Mouse (Mus musculus) heart, adult 2 months (tissue): ENCODE measurements at regions not wholly inside any gene's neighbourhood (a gene's known extent, or its start where the extent isn't known, plus 50 kb on each side); places are given as distances from the start of the nearest gene placed in this dataset.

ENCODE experiments used
- DNase-seq, 2 experiments: peaks; one replicate each; pipeline ENCODE4 v3.0.0; 2021
- H3K27ac ChIP-seq: fragments of 200-600 bp; 2 replicates; pipeline ENCODE4 v1.8.1; 2022
- H3K27me3 ChIP-seq: fragments of 200-500 bp; 2 replicates; pipeline ENCODE4 v1.6.1; 2012; ENCODE audit warnings: mild to moderate bottlenecking, low read length, inconsistent platforms, mixed read lengths; ENCODE audit not compliant: control insufficient read depth, insufficient read depth
- H3K36me3 ChIP-seq: fragments of 200-500 bp; 2 replicates; pipeline ENCODE4 v1.6.1; 2012; ENCODE audit warnings: low read length, inconsistent platforms; ENCODE audit not compliant: control insufficient read depth, insufficient read depth
- H3K4me1 ChIP-seq: fragments of 200-500 bp; 2 replicates; pipeline ENCODE4 v1.6.1; 2011; ENCODE audit warnings: low read length; ENCODE audit not compliant: control insufficient read depth, insufficient read depth
- H3K4me3 ChIP-seq: fragments of 200-600 bp; 2 replicates; pipeline ENCODE4 v1.8.1; 2022
- H3K79me2 ChIP-seq: fragments of 200-500 bp; replicated peaks from 2 replicates; pipeline ENCODE4 v1.6.1; 2012; ENCODE audit warnings: mild to moderate bottlenecking, inconsistent platforms, low read length, moderate library complexity, mixed read lengths; ENCODE audit not compliant: control insufficient read depth, insufficient read depth
- H3K9ac ChIP-seq: fragments of 200-500 bp; 2 replicates; pipeline ENCODE4 v1.6.1; 2012; ENCODE audit warnings: low read depth, mild to moderate bottlenecking, control low read depth, inconsistent platforms, low read length, mixed read lengths
- CTCF ChIP-seq: fragments of 200-600 bp; IDR thresholded peaks from 2 replicates; pipeline ENCODE4 v1.8.1; 2022; ENCODE audit warnings: antibody characterized with exemption, mild to moderate bottlenecking, moderate library complexity
- EP300 ChIP-seq: fragments of 200-500 bp; IDR thresholded peaks from 2 replicates; pipeline ENCODE4 v1.6.1; 2011; ENCODE audit warnings: low read depth, low read length, control low read depth; ENCODE audit not compliant: insufficient read depth
- POLR2A ChIP-seq: fragments of 200-500 bp; IDR thresholded peaks from 2 replicates; pipeline ENCODE4 v1.6.1; 2011; ENCODE audit warnings: mild to moderate bottlenecking, low read depth, low read length, control low read depth; ENCODE audit not compliant: insufficient read depth
- WGBS: fragments of 180-500 bp; shearing (Covaris S2); methylation state at CpG from one replicate; pipeline ENCODE4 v1.1.7; 2018; 5-methylcytosine and 5-hydroxymethylcytosine counted together
- intact Hi-C: fragments of 180-260 bp; cut with DNase I; formaldehyde crosslinking; loops from one replicate; pipeline ENCODE4 v1.15.1; 2025

DNA sequence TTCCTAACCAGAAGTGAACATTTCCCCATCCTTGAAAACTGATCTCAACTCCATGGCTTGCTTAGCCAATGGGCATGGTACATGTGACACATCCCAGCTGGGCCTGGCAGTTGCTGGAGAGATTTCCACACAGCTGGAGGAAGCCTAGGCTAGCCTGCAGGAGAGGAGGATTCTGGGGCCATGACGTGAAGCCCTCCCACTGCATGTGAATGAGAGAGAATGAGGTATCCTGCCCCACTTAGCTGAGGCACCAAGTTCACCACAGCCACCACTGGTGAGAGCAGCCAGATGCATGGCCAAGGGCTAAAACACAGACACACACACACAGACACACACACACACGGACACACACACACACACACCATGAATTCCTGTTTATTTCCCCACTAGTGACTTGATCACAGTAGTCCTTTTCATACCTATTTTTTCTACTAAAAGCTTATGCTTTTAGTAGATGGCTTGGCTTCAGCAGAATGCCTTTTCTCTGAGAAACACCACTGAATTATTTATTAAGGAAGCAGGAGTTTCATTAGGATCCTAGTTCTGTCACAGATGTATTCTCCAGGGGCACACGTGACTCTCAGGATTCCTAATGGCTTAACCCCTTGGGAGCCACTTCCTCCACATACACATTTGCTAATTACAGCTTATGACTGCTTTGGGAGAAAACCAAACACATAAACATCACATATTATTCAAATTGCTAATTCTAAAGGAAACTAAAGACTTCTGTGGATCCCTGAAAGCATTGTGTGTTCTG, 196.1 kb upstream of the Tcf21 start:
- Histone ChIP-seq H3K27me3 (no peaks in the 10 kb centered on the region), H3K27ac (no peak overlapping the region), H3K36me3 (no peaks in the 10 kb centered on the region), H3K79me2 (no peaks in the 10 kb centered on the region), H3K4me3 (no peak overlapping the region), H3K9ac (no peak overlapping the region), H3K4me1 (peaks cover 1% of the 10 kb centered on the region; the same call in 1 of the 2 replicates)
- peak in 1 of 2 experiments; percentile 20 for DNase-seq
- 37% methylated on average over 3 of the region's 3 CpGs for WGBS
- TF ChIP-seq CTCF, result no peak
- TF ChIP-seq EP300, result no peak
- TF ChIP-seq POLR2A, result no peak
- intact Hi-C loops, result no loop called here

DNA sequence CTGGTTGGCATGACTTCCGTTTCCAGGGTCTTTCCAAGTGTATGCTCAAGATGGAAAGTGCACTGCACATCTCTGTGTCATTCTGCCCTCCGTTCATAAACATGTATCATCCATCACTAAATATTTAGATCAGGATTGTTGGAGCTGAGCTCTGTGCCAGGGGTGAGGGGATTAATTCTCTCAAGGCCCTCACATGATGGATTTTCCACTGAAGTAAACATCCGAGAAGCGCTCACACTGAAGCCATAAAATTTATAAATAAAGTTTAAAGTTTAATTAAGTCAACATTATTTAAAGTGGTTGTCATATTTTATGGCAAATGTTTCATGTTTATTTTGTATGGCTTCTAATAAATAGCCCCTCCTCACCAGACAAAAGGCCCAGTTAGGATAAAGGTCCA, 190.7 kb upstream of the Tcf21 start:
- Histone ChIP-seq H3K9ac (no peak overlapping the region), H3K79me2 (no peaks in the 10 kb centered on the region), H3K4me3 (no peak overlapping the region), H3K27ac (no peak overlapping the region), H3K27me3 (no peaks in the 10 kb centered on the region), H3K4me1 (no peaks in the 10 kb centered on the region), H3K36me3 (no peaks in the 10 kb centered on the region)
- intact Hi-C loops, result no loop called here
- DNase-seq, result no peak
- TF ChIP-seq EP300, result no peak
- WGBS, result 71% methylated on average over 4 of the region's 4 CpGs

DNA sequence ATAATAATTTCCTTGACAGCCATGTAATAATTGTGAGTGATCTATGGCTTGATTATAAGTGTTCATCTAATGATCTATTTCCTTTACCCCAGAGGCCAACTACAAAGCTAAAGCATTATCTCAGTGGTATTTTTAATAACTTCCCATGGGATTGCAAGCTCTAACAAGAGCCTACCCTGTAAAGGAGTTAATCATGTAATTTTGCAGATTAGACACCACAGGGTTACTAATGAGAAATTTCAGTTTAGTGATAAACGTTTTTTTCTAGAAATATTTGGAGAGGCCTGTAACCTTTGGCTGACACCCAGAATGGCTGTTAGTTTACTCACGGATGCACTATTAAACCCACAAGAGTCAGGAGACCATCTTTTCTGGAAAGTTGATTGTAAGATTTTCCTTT, 190.2 kb upstream of the Tcf21 start:
- TF ChIP-seq CTCF (no peak), EP300 (no peak), POLR2A (no peak)
- H3K9ac ChIP-seq, result no peak overlapping the region
- no peaks in the 10 kb centered on the region for H3K4me1 ChIP-seq
- DNase-seq, result no peak
- H3K36me3 ChIP-seq, result no peaks in the 10 kb centered on the region
- no peaks in the 10 kb centered on the region for H3K79me2 ChIP-seq
- H3K27ac ChIP-seq, result no peak overlapping the region
- H3K27me3 ChIP-seq, result no peaks in the 10 kb centered on the region
- intact Hi-C loops, result no loop called here
- no peak overlapping the region for H3K4me3 ChIP-seq
- WGBS, result 38% methylated on average over 2 of the region's 2 CpGs

DNA sequence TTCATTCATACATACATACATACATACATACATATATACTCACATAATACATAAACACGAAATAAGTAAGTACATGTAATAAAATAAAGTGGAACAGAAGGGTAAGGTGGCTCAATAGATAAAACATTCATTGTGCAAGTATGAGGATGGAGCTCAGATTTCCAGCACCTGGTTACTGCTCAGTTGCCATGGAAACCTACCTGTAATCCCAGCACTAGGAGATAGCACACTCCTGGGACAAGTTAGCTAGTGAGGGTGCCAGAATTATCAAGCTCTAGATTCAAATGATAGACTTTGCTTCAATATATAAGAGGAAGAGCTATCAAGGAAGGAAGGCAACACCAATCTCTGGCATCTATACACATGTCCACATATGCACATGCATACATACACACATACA, 184.8 kb upstream of the Tcf21 start:
- H3K79me2 ChIP-seq, result no peaks in the 10 kb centered on the region
- no peak overlapping the region for H3K4me3 ChIP-seq
- TF ChIP-seq CTCF (no peak), POLR2A (no peak), EP300 (no peak)
- no peaks in the 10 kb centered on the region for H3K36me3 ChIP-seq
- H3K9ac ChIP-seq, result no peak overlapping the region
- no peaks in the 10 kb centered on the region for H3K4me1 ChIP-seq
- H3K27ac ChIP-seq, result no peak overlapping the region
- DNase-seq, result no peak
- no peaks in the 10 kb centered on the region for H3K27me3 ChIP-seq
- intact Hi-C loops, result no loop called here
- 68% methylated on average over 1 of the region's 1 CpGs for WGBS

DNA sequence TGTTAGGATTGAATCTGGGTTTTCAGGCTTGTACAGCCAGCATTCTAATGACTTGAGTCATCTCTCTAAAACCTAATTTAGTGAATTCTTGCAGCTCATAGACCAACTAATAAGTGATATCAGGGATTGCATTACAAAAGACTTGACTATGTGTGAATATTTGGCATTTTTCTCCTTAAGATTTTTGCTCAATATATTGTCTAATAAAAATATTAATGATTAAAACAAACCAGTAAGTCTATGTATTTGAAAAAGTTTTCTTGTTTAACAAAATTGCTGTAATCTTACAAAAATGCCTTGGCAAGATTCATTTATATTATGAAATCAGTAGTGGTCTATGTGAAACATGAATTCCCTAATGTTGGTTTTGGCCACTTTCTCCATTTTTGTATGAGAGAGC, 183.7 kb upstream of the Tcf21 start:
- Histone ChIP-seq H3K79me2 (no peaks in the 10 kb centered on the region), H3K36me3 (no peaks in the 10 kb centered on the region), H3K4me3 (no peak overlapping the region), H3K27me3 (no peaks in the 10 kb centered on the region), H3K9ac (no peak overlapping the region), H3K4me1 (no peaks in the 10 kb centered on the region), H3K27ac (no peak overlapping the region)
- DNase-seq, result no peak
- intact Hi-C loops, result no loop called here
- no peak for TF ChIP-seq CTCF
- TF ChIP-seq POLR2A, result no peak
- TF ChIP-seq EP300, result no peak

DNA sequence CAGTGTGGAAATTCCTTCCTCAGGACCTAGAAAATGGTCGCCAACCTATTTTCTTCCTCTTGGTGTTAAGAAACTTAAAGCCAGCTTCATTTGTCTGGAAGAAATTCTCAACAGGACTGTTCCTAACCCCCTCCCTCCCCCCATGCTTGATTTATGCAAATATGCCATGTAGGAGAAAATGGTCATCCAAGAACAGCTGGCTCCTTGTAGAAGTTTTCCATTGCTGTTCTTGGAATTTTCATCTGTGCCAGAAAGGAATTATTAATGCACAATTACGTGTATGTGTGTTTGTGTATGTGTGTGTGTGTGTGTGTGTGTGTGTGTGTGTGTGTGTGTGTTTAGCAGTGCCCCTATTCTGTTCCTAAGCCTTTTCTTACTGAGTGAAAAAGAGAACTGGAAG, 178.6 kb upstream of the Tcf21 start:
- 69% methylated on average over 2 of the region's 2 CpGs for WGBS
- H3K36me3 ChIP-seq, result no peaks in the 10 kb centered on the region
- H3K4me1 ChIP-seq, result no peaks in the 10 kb centered on the region
- intact Hi-C loops, result no loop called here
- TF ChIP-seq POLR2A (no peak), CTCF (no peak), EP300 (no peak)
- no peak for DNase-seq
- H3K9ac ChIP-seq, result no peak overlapping the region
- H3K79me2 ChIP-seq, result no peaks in the 10 kb centered on the region
- no peaks in the 10 kb centered on the region for H3K27me3 ChIP-seq
- no peak overlapping the region for H3K27ac ChIP-seq
- no peak overlapping the region for H3K4me3 ChIP-seq
